Mouse (Mus musculus) forebrain, postnatal 0 days (tissue): Measurements from ENCODE around the gene 1500009C09Rik. TPM values are rescaled to one million over a fixed set of nuclear protein-coding genes. Genes with fewer than 3 reads are reported as not detected.
A peak's percentile ranks its signal among the peaks of the same experiment; 100 is the strongest.

Experiments used
- ATAC-seq: fragments of 200-750 bp; cut with Nextera tagmentation; 2 replicates; pipeline ENCODE4 v1.8.0; 2017; ENCODE audit warnings: mild to moderate bottlenecking, moderate library complexity
- DNase-seq: peaks from one replicate; pipeline ENCODE4 v3.0.0-alpha.2; 2015
- H3K27ac ChIP-seq: fragments of 300-500 bp; sonication (generic); 2 replicates; pipeline ENCODE4 v1.5.1; 2014; ENCODE audit warnings: low read depth, mild to moderate bottlenecking, antibody characterized with exemption, low read length, moderate library complexity, mixed read lengths
- H3K27me3 ChIP-seq: fragments of 300-500 bp; sonication (generic); 2 replicates; pipeline ENCODE4 v1.6.1; 2014; ENCODE audit warnings: mild to moderate bottlenecking, low read length, mixed read lengths; ENCODE audit not compliant: insufficient read depth
- H3K36me3 ChIP-seq: fragments of 300-500 bp; sonication (generic); 2 replicates; pipeline ENCODE4 v1.6.1; 2014; ENCODE audit warnings: mild to moderate bottlenecking, moderate library complexity; ENCODE audit not compliant: insufficient read depth
- H3K4me1 ChIP-seq: fragments of 300-500 bp; sonication (generic); 2 replicates; pipeline ENCODE4 v1.6.1; 2014; ENCODE audit warnings: antibody characterized with exemption; ENCODE audit not compliant: insufficient read depth
- H3K4me2 ChIP-seq: fragments of 300-500 bp; sonication (generic); 2 replicates; pipeline ENCODE4 v1.6.1; 2014; ENCODE audit warnings: low read depth, mild to moderate bottlenecking, moderate library complexity
- H3K4me3 ChIP-seq: fragments of 300-500 bp; sonication (generic); 2 replicates; pipeline ENCODE4 v1.5.1; 2014; ENCODE audit warnings: low read depth, low read length, mixed read lengths
- H3K9ac ChIP-seq: fragments of 300-500 bp; sonication (generic); 2 replicates; pipeline ENCODE4 v1.6.1; 2014; ENCODE audit warnings: mild to moderate bottlenecking
- H3K9me3 ChIP-seq: fragments of 300-500 bp; sonication (generic); 2 replicates; pipeline ENCODE4 v1.6.1; 2016; ENCODE audit warnings: low read length
- CTCF ChIP-seq: sonication (generic); IDR thresholded peaks from 2 replicates; pipeline ENCODE4 v1.5.1; 2016; ENCODE audit warnings: antibody characterized with exemption, control low read depth, low read depth
- WGBS: fragments of 180-500 bp; shearing (Covaris S2); extraction: QIAGEN DNeasy Blood & Tissue Kit; methylation state at CpG from one replicate; pipeline ENCODE4 v1.1.7; 2014; 5-methylcytosine and 5-hydroxymethylcytosine counted together
- polyA plus RNA-seq: library from polyadenylated mRNA; unstranded; fragments of >200 nt; fragmentation: Nextera tagmentation; extraction: Ambion mirVana; gene quantifications from 2 replicates; pipeline ENCODE4 v1.2.1, GENCODE M21; 2015
- total RNA-seq: library from RNA; depleted of rRNA; stranded (reverse); fragments of >200 nt; gene quantifications from 2 replicates; pipeline ENCODE4 v1.2.3, GENCODE M21; 2014; rRNA removed

The 1500009C09Rik gene
- total RNA-seq (119 and 139 TPM in 2 replicates), polyA plus RNA-seq (12.5 and 15.6 TPM in 2 replicates)

- 86% methylated on average over 6 of the region's 6 CpGs for WGBS
- ATAC-seq, result no peak
Observed at GRCm38 (mm10) chr15:82252097-82252496, at the start of gene 1500009C09Rik. Gene 1500009C09Rik, plus strand, starts transcription at chr15:82252397.

GRCm38 (mm10) chr15:82203090-82203489 is 49.1 kb upstream of the 1500009C09Rik start:
- peaks cover 8% of the 10 kb centered on the region; the same call in 1 of the 2 replicates for H3K27me3 ChIP-seq
- no peak overlapping the region for H3K4me3 ChIP-seq
- H3K9me3 ChIP-seq, result no peaks in the 10 kb centered on the region
- TF ChIP-seq CTCF, result no peak
- no peak overlapping the region for H3K4me2 ChIP-seq
- no peak overlapping the region for H3K27ac ChIP-seq
- no peak for DNase-seq
- H3K4me1 ChIP-seq, result no peaks in the 10 kb centered on the region
- peaks cover 79% of the 10 kb centered on the region for H3K36me3 ChIP-seq
- ATAC-seq, result no peak
- WGBS, result 95% methylated on average over 10 of the region's 10 CpGs
- no peak overlapping the region for H3K9ac ChIP-seq

More at GRCm38 (mm10) chr15:82252097-82252496, at the start of gene 1500009C09Rik:
- no peak for DNase-seq
- Histone ChIP-seq H3K4me2 (no peak within 1 kb of the TSS), H3K9ac (no peak within 1 kb of the TSS), H3K36me3 (no peaks in the 10 kb centered on the region), H3K9me3 (no peaks in the 10 kb centered on the region), H3K4me3 (no peak within 1 kb of the TSS), H3K4me1 (peaks cover 13% of the 10 kb centered on the region), H3K27me3 (no peaks in the 10 kb centered on the region), H3K27ac (no peak within 1 kb of the TSS)
- no peak for TF ChIP-seq CTCF

DNA sequence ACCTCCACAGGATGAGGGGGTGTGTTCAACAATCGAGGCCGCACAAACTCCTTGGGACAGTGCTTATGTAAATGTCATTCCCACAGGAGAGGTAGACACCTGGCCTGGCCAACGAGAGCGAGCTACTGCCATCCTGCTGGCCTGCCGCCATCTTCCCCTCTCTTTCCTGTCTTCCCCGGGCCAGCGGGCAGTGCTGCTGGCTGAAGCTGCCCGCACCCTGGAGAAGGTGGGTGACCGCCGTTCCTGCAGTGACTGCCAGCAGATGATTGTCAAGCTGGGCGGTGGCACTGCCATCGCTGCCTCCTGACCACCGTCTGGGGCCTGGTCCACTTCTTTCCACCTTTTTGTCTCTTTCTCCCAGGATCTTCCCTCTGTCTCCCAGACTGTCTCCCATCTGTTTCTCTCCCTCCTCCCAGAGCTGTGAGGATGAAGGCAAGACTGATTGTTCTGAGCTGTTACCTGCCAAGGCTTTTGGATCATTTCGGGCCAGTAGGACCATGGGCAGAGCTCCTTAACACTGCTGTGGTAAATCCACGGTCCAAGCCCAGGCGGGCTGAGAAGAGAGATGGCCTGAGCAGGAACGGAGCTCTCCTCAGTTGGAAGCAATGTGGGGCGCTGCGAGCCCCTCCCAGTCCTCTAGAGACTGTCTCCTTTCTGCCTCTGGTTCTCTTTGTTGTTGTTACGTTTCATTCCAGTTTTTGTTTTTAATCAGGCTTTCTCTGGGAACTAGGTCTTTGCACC is 48.4 kb upstream of the 1500009C09Rik start:
- DNase-seq, result no peak
- Histone ChIP-seq H3K27ac (no peak overlapping the region), H3K4me3 (no peak overlapping the region), H3K9ac (no peak overlapping the region), H3K36me3 (peaks cover 72% of the 10 kb centered on the region), H3K9me3 (no peaks in the 10 kb centered on the region), H3K27me3 (peaks cover 8% of the 10 kb centered on the region; the same call in 1 of the 2 replicates), H3K4me2 (no peak overlapping the region), H3K4me1 (no peaks in the 10 kb centered on the region)
- no peak for TF ChIP-seq CTCF
- WGBS, result 61% methylated on average over 20 of the region's 20 CpGs
- ATAC-seq, result no peak

- ATAC-seq, result no peak
- Histone ChIP-seq H3K36me3 (peaks cover 62% of the 10 kb centered on the region), H3K9me3 (no peaks in the 10 kb centered on the region), H3K4me1 (no peaks in the 10 kb centered on the region), H3K27me3 (peaks cover 8% of the 10 kb centered on the region; the same call in 1 of the 2 replicates), H3K4me3 (no peak overlapping the region), H3K4me2 (no peak overlapping the region), H3K9ac (no peak overlapping the region), H3K27ac (no peak overlapping the region)
- no peak for TF ChIP-seq CTCF
- no peak for DNase-seq
- WGBS, result 63% methylated on average over 10 of the region's 10 CpGs
Observed at GRCm38 (mm10) chr15:82204680-82205371, 47.4 kb upstream of the 1500009C09Rik start.

- WGBS, result 37% methylated on average over 9 of the region's 9 CpGs
- no peak overlapping the region for H3K27ac ChIP-seq
- no peak overlapping the region for H3K9ac ChIP-seq
- H3K4me1 ChIP-seq, result no peaks in the 10 kb centered on the region
- DNase-seq (peak; percentile 74), ATAC-seq (peak; percentile 85)
- H3K36me3 ChIP-seq, result peaks cover 46% of the 10 kb centered on the region
- TF ChIP-seq CTCF, result no peak
- H3K9me3 ChIP-seq, result no peaks in the 10 kb centered on the region
- peaks cover 23% of the 10 kb centered on the region for H3K27me3 ChIP-seq
- H3K4me3 ChIP-seq, result no peak overlapping the region
- no peak overlapping the region for H3K4me2 ChIP-seq
Observed at GRCm38 (mm10) chr15:82206365-82207104, 45.7 kb upstream of the 1500009C09Rik start.

GRCm38 (mm10) chr15:82207105-82207459 is 45.1 kb upstream of the 1500009C09Rik start:
- peaks cover 41% of the 10 kb centered on the region for H3K36me3 ChIP-seq
- no peak for TF ChIP-seq CTCF
- DNase-seq (no peak), ATAC-seq (no peak)
- H3K27ac ChIP-seq, result no peak overlapping the region
- no peaks in the 10 kb centered on the region for H3K9me3 ChIP-seq
- H3K4me2 ChIP-seq, result no peak overlapping the region
- H3K9ac ChIP-seq, result no peak overlapping the region
- WGBS, result 19% methylated on average over 34 of the region's 34 CpGs
- H3K27me3 ChIP-seq, result peaks cover 27% of the 10 kb centered on the region
- H3K4me3 ChIP-seq, result no peak overlapping the region
- H3K4me1 ChIP-seq, result 0 out of 2 replicates have a peak, but pooled peaks cover 3% of the 10 kb centered on the region
